Mouse (Mus musculus): Measurements from ENCODE around the gene Krt33a. TPM values are rescaled to one million over a fixed set of nuclear protein-coding genes. Genes with fewer than 3 reads are reported as not detected.

The Krt33a gene
- total RNA-seq, 1 experiment, result not detected

- no peak overlapping the region for H3K9ac ChIP-seq (ENCODE audit: insufficient read depth, low read depth, low read length, poor library complexity, severe bottlenecking)
- in situ Hi-C loops (cut with MboI; ENCODE audit: low sequenced_read_pairs in 2 of 2, unreplicated experiment in 2 of 2), result no loop called here
- no peaks in the 10 kb centered on the region for H3K36me3 ChIP-seq (ENCODE audit: control insufficient read depth, insufficient read depth, low read length, poor library complexity, severe bottlenecking)
- no peak for TF ChIP-seq ZNF384 (IDR thresholded peaks at IDR 0.05; ENCODE audit: low read depth, low read length)
- TF ChIP-seq ZC3H11A (IDR thresholded peaks at IDR 0.05; ENCODE audit: borderline replicate concordance, low read depth, low read length), result no peak
- no peak for TF ChIP-seq HCFC1 (IDR thresholded peaks at IDR 0.05; ENCODE audit: borderline replicate concordance, insufficient read depth, low read length)
- TF ChIP-seq CHD2 (IDR thresholded peaks at IDR 0.05; ENCODE audit: low read depth, low read length), result no peak
- no peak for TF ChIP-seq MAFK (IDR thresholded peaks at IDR 0.05; ENCODE audit: insufficient read depth, low read depth, low read length)
- DNase-seq (ENCODE audit: low read depth, low spot score), result no peak
- no peak overlapping the region for H3K4me3 ChIP-seq (ENCODE audit: insufficient read depth in 1 of 2, low read depth in 1 of 2, low read length in 2 of 2, poor library complexity in 1 of 2, severe bottlenecking in 1 of 2)
- H3K27ac ChIP-seq (ENCODE audit: insufficient read depth, low read depth, low read length, poor library complexity, severe bottlenecking), result no peak overlapping the region
- no peaks in the 10 kb centered on the region for H3K4me1 ChIP-seq (ENCODE audit: control insufficient read depth in 2 of 2, insufficient read depth in 2 of 2, low read length in 2 of 2, poor library complexity in 1 of 2)
- H3K9me3 ChIP-seq (ENCODE audit: control insufficient read depth, insufficient read depth, low read depth, low read length), result no peaks in the 10 kb centered on the region
These were observed 31.2 kb upstream of the Krt33a start for GRCm38 (mm10) chr11:100047193-100047592.

- Histone ChIP-seq H3K9me3 (ENCODE audit: control insufficient read depth, insufficient read depth, low read depth, low read length) (no peaks in the 10 kb centered on the region), H3K4me3 (ENCODE audit: insufficient read depth in 1 of 2, low read depth in 1 of 2, low read length in 2 of 2, poor library complexity in 1 of 2, severe bottlenecking in 1 of 2) (no peak overlapping the region), H3K36me3 (ENCODE audit: control insufficient read depth, insufficient read depth, low read length, poor library complexity, severe bottlenecking) (no peaks in the 10 kb centered on the region), H3K27ac (ENCODE audit: insufficient read depth, low read depth, low read length, poor library complexity, severe bottlenecking) (no peak overlapping the region), H3K4me1 (ENCODE audit: control insufficient read depth in 2 of 2, insufficient read depth in 2 of 2, low read length in 2 of 2, poor library complexity in 1 of 2) (no peaks in the 10 kb centered on the region), H3K9ac (ENCODE audit: insufficient read depth, low read depth, low read length, poor library complexity, severe bottlenecking) (no peak overlapping the region)
- DNase-seq (ENCODE audit: low read depth, low spot score), result no peak
- in situ Hi-C loops (cut with MboI; ENCODE audit: low sequenced_read_pairs in 2 of 2, unreplicated experiment in 2 of 2), result no loop called here
- TF ChIP-seq CHD2 (IDR thresholded peaks at IDR 0.05; ENCODE audit: low read depth, low read length), result no peak
- no peak for TF ChIP-seq ZC3H11A (IDR thresholded peaks at IDR 0.05; ENCODE audit: borderline replicate concordance, low read depth, low read length)
- TF ChIP-seq ZNF384 (IDR thresholded peaks at IDR 0.05; ENCODE audit: low read depth, low read length), result no peak
- no peak for TF ChIP-seq HCFC1 (IDR thresholded peaks at IDR 0.05; ENCODE audit: borderline replicate concordance, insufficient read depth, low read length)
- no peak for TF ChIP-seq MAFK (IDR thresholded peaks at IDR 0.05; ENCODE audit: insufficient read depth, low read depth, low read length)
These were observed 30.4 kb upstream of the Krt33a start for GRCm38 (mm10) chr11:100046303-100046866.

GRCm38 (mm10) chr11:100041454-100041853 is 25.4 kb upstream of the Krt33a start, which contains the start of gene Krt34:
Gene Krt34 (minus strand): TSS chr11:100041554.
- H3K36me3 ChIP-seq (ENCODE audit: control insufficient read depth, insufficient read depth, low read length, poor library complexity, severe bottlenecking), result no peaks in the 10 kb centered on the region
- in situ Hi-C loops (cut with MboI; ENCODE audit: low sequenced_read_pairs in 2 of 2, unreplicated experiment in 2 of 2), result no loop called here

GRCm38 (mm10) chr11:100029768-100030167 is 13.8 kb upstream of the Krt33a start, which contains the start of gene Krt33b:
Gene Krt33b (minus strand): TSS chr11:100029868.
- in situ Hi-C loops (cut with MboI; ENCODE audit: low sequenced_read_pairs in 2 of 2, unreplicated experiment in 2 of 2), result no loop called here
- no peak within 1 kb of the TSS for H3K9ac ChIP-seq (ENCODE audit: insufficient read depth, low read depth, low read length, poor library complexity, severe bottlenecking)

More at GRCm38 (mm10) chr11:100041454-100041853, 25.4 kb upstream of the Krt33a start, which contains the start of gene Krt34:
- no peak within 1 kb of the TSS for H3K4me3 ChIP-seq (ENCODE audit: insufficient read depth in 1 of 2, low read depth in 1 of 2, low read length in 2 of 2, poor library complexity in 1 of 2, severe bottlenecking in 1 of 2)
- no peaks in the 10 kb centered on the region for H3K4me1 ChIP-seq (ENCODE audit: control insufficient read depth in 2 of 2, insufficient read depth in 2 of 2, low read length in 2 of 2, poor library complexity in 1 of 2)
- H3K9me3 ChIP-seq (ENCODE audit: control insufficient read depth, insufficient read depth, low read depth, low read length), result no peaks in the 10 kb centered on the region
- DNase-seq (ENCODE audit: low read depth, low spot score), result no peak
- no peak within 1 kb of the TSS for H3K9ac ChIP-seq (ENCODE audit: insufficient read depth, low read depth, low read length, poor library complexity, severe bottlenecking)
- H3K27ac ChIP-seq (ENCODE audit: insufficient read depth, low read depth, low read length, poor library complexity, severe bottlenecking), result no peak within 1 kb of the TSS
- TF ChIP-seq CHD2 (IDR thresholded peaks at IDR 0.05; ENCODE audit: low read depth, low read length) (no peak), HCFC1 (IDR thresholded peaks at IDR 0.05; ENCODE audit: borderline replicate concordance, insufficient read depth, low read length) (no peak), ZNF384 (IDR thresholded peaks at IDR 0.05; ENCODE audit: low read depth, low read length) (no peak), MAFK (IDR thresholded peaks at IDR 0.05; ENCODE audit: insufficient read depth, low read depth, low read length) (no peak), ZC3H11A (IDR thresholded peaks at IDR 0.05; ENCODE audit: borderline replicate concordance, low read depth, low read length) (no peak)

More at GRCm38 (mm10) chr11:100029768-100030167, 13.8 kb upstream of the Krt33a start, which contains the start of gene Krt33b:
- H3K4me3 ChIP-seq (ENCODE audit: insufficient read depth in 1 of 2, low read depth in 1 of 2, low read length in 2 of 2, poor library complexity in 1 of 2, severe bottlenecking in 1 of 2), result no peak within 1 kb of the TSS
- no peak for DNase-seq (ENCODE audit: low read depth, low spot score)
- H3K27ac ChIP-seq (ENCODE audit: insufficient read depth, low read depth, low read length, poor library complexity, severe bottlenecking), result no peak within 1 kb of the TSS
- TF ChIP-seq MAFK (IDR thresholded peaks at IDR 0.05; ENCODE audit: insufficient read depth, low read depth, low read length), result no peak
- TF ChIP-seq CHD2 (IDR thresholded peaks at IDR 0.05; ENCODE audit: low read depth, low read length), result no peak
- TF ChIP-seq ZNF384 (IDR thresholded peaks at IDR 0.05; ENCODE audit: low read depth, low read length), result no peak
- TF ChIP-seq ZC3H11A (IDR thresholded peaks at IDR 0.05; ENCODE audit: borderline replicate concordance, low read depth, low read length), result no peak
- no peak for TF ChIP-seq HCFC1 (IDR thresholded peaks at IDR 0.05; ENCODE audit: borderline replicate concordance, insufficient read depth, low read length)
- H3K36me3 ChIP-seq (ENCODE audit: control insufficient read depth, insufficient read depth, low read length, poor library complexity, severe bottlenecking), result no peaks in the 10 kb centered on the region
- no peaks in the 10 kb centered on the region for H3K4me1 ChIP-seq (ENCODE audit: control insufficient read depth in 2 of 2, insufficient read depth in 2 of 2, low read length in 2 of 2, poor library complexity in 1 of 2)
- H3K9me3 ChIP-seq (ENCODE audit: control insufficient read depth, insufficient read depth, low read depth, low read length), result no peaks in the 10 kb centered on the region

Measured in ES-E14 (cell line).